Mouse (Mus musculus) right cerebral cortex, postnatal 36 days (tissue): ENCODE data around the gene Tbc1d14.
A peak's percentile ranks its signal among the peaks of the same experiment; 100 is the strongest.

ENCODE experiments used
- DNase-seq, 2 experiments: peaks; one replicate each; pipeline ENCODE4 v3.0.0; 2022; ENCODE audit warnings: low spot score in 2 of 2, mixed read lengths in 1 of 2

Gene Tbc1d14

GRCm38 (mm10) chr5:36553886-36554285 is 39.2 kb downstream of the Tbc1d14 start:
- DNase-seq: no peak

- DNase-seq: no peak
Observed at GRCm38 (mm10) chr5:36553056-36553606, 39.9 kb downstream of the Tbc1d14 start.

- DNase-seq: no peak
Observed at GRCm38 (mm10) chr5:36552391-36552790, 40.7 kb downstream of the Tbc1d14 start.

GRCm38 (mm10) chr5:36549243-36549642 is 43.8 kb downstream of the Tbc1d14 start:
- DNase-seq: no peak

GRCm38 (mm10) chr5:36544765-36545164 is 48.3 kb downstream of the Tbc1d14 start:
- DNase-seq: no peak

GRCm38 (mm10) chr5:36540928-36541327 is 52.1 kb downstream of the Tbc1d14 start:
- no peak for DNase-seq

- no peak for DNase-seq
Observed at GRCm38 (mm10) chr5:36538576-36539187, 54.4 kb downstream of the Tbc1d14 start.

GRCm38 (mm10) chr5:36536424-36536823 is 56.7 kb downstream of the Tbc1d14 start:
- DNase-seq: no peak

GRCm38 (mm10) chr5:36535438-36536176 is 57.5 kb downstream of the Tbc1d14 start:
- no peak for DNase-seq

- DNase-seq: no peak
Observed at GRCm38 (mm10) chr5:36534455-36535030, 58.5 kb downstream of the Tbc1d14 start.

- DNase-seq: peak; percentile 94 to 95
Observed at GRCm38 (mm10) chr5:36530129-36530751, 62.8 kb downstream of the Tbc1d14 start.

- DNase-seq: no peak
Observed at GRCm38 (mm10) chr5:36529698-36530097, 63.4 kb downstream of the Tbc1d14 start.

- DNase-seq: no peak
Observed at GRCm38 (mm10) chr5:36526921-36527320, 66.2 kb downstream of the Tbc1d14 start.

GRCm38 (mm10) chr5:36526274-36526673 is 66.8 kb downstream of the Tbc1d14 start:
- DNase-seq: no peak

GRCm38 (mm10) chr5:36525216-36525615 is 67.9 kb downstream of the Tbc1d14 start:
- DNase-seq: no peak

GRCm38 (mm10) chr5:36523219-36523703 is 69.8 kb downstream of the Tbc1d14 start:
- no peak for DNase-seq

GRCm38 (mm10) chr5:36522782-36523181 is 70.3 kb downstream of the Tbc1d14 start:
- DNase-seq: no peak

- no peak for DNase-seq
Observed at GRCm38 (mm10) chr5:36519751-36520150, 73.3 kb downstream of the Tbc1d14 start.

- DNase-seq: no peak
Observed at GRCm38 (mm10) chr5:36517596-36517995, 75.5 kb downstream of the Tbc1d14 start.

- no peak for DNase-seq
Observed at GRCm38 (mm10) chr5:36515558-36515957, 77.5 kb downstream of the Tbc1d14 start.

- DNase-seq: no peak
Observed at GRCm38 (mm10) chr5:36515126-36515525, 78.0 kb downstream of the Tbc1d14 start.

GRCm38 (mm10) chr5:36510956-36511355 is 82.1 kb downstream of the Tbc1d14 start:
- DNase-seq: no peak
